Mouse (Mus musculus): ENCODE data around the gene Ace.

GRCm38 (mm10) chr11:105920836-105921235, 46.9 kb upstream of the Ace start:
- TF ChIP-seq POLR2A (IDR thresholded peaks at IDR 0.05; ENCODE audit: borderline replicate concordance, extremely low read depth, insufficient read depth, insufficient read length, poor library complexity, severe bottlenecking) (no peak), CTCF (IDR thresholded peaks at IDR 0.05; ENCODE audit: borderline replicate concordance, extremely low read depth, insufficient read depth, insufficient read length) (no peak)
